In genomic region chr8:121906542-121907512, GRCm38 (mm10) we compare ENCODE assay signal across 1 mouse cellular context.
TF ChIP-seq lines count a peak whose summit lies in the region.

No protein-coding gene starts in this region.

TF ChIP-seq in MEL, 35 proteins besides CTCF, POLR2A, EP300 and RAD21 (continued from another document):
- TF ChIP-seq KAT2A (conservative IDR thresholded peaks at IDR 0.05; ENCODE audit: low read depth, low read length) (no peak; the same call in 1 of the 2 replicates), BHLHE40 (IDR thresholded peaks at IDR 0.05; ENCODE audit: borderline replicate concordance, low read depth, low read length) (no peak), POLR2AphosphoS5 (IDR thresholded peaks at IDR 0.05; ENCODE audit: borderline replicate concordance, low read depth, low read length) (no peak), USF1 (IDR thresholded peaks at IDR 0.05; ENCODE audit: low read depth, low read length) (peak; percentile 78), SIN3A (IDR thresholded peaks at IDR 0.05; ENCODE audit: low read length) (peak; percentile 100), NRF1 (IDR thresholded peaks at IDR 0.05; ENCODE audit: insufficient read depth, low read depth, low read length, poor library complexity, severe bottlenecking) (no peak), MYC (IDR thresholded peaks at IDR 0.05; ENCODE audit: low read depth, low read length) (peak; percentile 99), USF2 (IDR thresholded peaks at IDR 0.05; ENCODE audit: borderline replicate concordance in 1 of 2, insufficient read depth in 1 of 2, low read depth in 1 of 2, low read length in 2 of 2) (no peak), CHD2 (IDR thresholded peaks at IDR 0.05; ENCODE audit: low read length) (no peak), TBP (IDR thresholded peaks at IDR 0.05; ENCODE audit: low read depth, low read length) (peak; percentile 47; the same call in 1 of the 2 replicates), CHD1 (IDR thresholded peaks at IDR 0.05; ENCODE audit: low read depth, low read length) (0 out of 2 replicates have a peak, but pooled peaks have one; percentile 6), MAX (IDR thresholded peaks at IDR 0.05; ENCODE audit: low read length) (peak; percentile 98), SMC3 (IDR thresholded peaks at IDR 0.05; ENCODE audit: low read depth, low read length) (no peak), MXI1 (IDR thresholded peaks at IDR 0.05; ENCODE audit: low read depth, low read length) (peak; percentile 100)
